Mouse (Mus musculus): Measurements from ENCODE around the gene Rasgrp2.

DNA sequence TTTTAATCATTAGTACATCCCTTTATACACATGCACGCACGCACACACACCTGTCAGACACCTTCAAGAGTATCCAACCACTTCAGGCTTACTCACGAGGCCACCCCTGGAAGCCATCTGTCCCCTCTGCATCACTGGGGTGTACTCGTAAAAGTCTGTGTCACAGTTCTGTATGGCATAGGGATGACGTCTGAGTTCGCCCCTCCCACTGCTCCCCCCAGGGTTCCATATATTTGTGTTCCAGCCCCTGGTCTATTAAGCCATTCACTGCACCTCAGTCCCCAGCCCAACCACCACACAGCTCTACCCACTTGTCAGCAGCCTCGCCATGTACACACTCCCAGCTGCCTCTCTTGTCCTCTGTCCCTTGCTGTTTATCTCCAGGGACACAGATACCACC is 22.9 kb downstream of the Rasgrp2 start:
- TF ChIP-seq CTCF (IDR thresholded peaks at IDR 0.05; ENCODE audit: control insufficient read depth, insufficient read depth, insufficient read length) = no peak
- no peak for TF ChIP-seq USF1 (IDR thresholded peaks at IDR 0.05; ENCODE audit: low read depth)
- TF ChIP-seq MAX (IDR thresholded peaks at IDR 0.05) = no peak

Measured in C2C12 (cell line).